Mouse (Mus musculus): ENCODE results near the gene Col4a3bp. TPM values are rescaled to one million over a fixed set of nuclear protein-coding genes. Genes with fewer than 3 reads are reported as not detected.
A peak's percentile ranks its signal among the peaks of the same experiment; 100 is the strongest.

Gene Col4a3bp
- total RNA-seq, 2 experiments from 2014 or later, result 68.3 to 68.5 TPM

- Histone ChIP-seq H3K4me3 (no peak overlapping the region), H3K27ac (no peak overlapping the region)
- no peak for DNase-seq (ENCODE audit: extremely low spot score in 1 of 2, low spot score in 2 of 2)
- intact Hi-C loops (cut with DNase I), result no loop called here
- TF ChIP-seq CTCF (IDR thresholded peaks at IDR 0.05), result no peak
Observed at GRCm38 (mm10) chr13:96517335-96517734, 25.1 kb upstream of the Col4a3bp start.

GRCm38 (mm10) chr13:96521294-96521693, 21.1 kb upstream of the Col4a3bp start:
- DNase-seq (ENCODE audit: extremely low spot score in 1 of 2, low spot score in 2 of 2), result no peak
- intact Hi-C loops (cut with DNase I), result no loop called here
- TF ChIP-seq CTCF (IDR thresholded peaks at IDR 0.05), result no peak
- no peak overlapping the region for H3K4me3 ChIP-seq
- H3K27ac ChIP-seq, result no peak overlapping the region

GRCm38 (mm10) chr13:96527022-96527421, 15.4 kb upstream of the Col4a3bp start:
- no peak for TF ChIP-seq CTCF (IDR thresholded peaks at IDR 0.05)
- intact Hi-C loops (cut with DNase I), result no loop called here
- Histone ChIP-seq H3K4me3 (no peak overlapping the region), H3K27ac (no peak overlapping the region)
- DNase-seq (ENCODE audit: extremely low spot score in 1 of 2, low spot score in 2 of 2), result no peak

- H3K4me3 ChIP-seq, result no peak overlapping the region
- intact Hi-C loops (cut with DNase I), result no loop called here
- no peak overlapping the region for H3K27ac ChIP-seq
- DNase-seq (ENCODE audit: extremely low spot score in 1 of 2, low spot score in 2 of 2), result no peak
- no peak for TF ChIP-seq CTCF (IDR thresholded peaks at IDR 0.05)
Observed at GRCm38 (mm10) chr13:96527856-96528255, 14.6 kb upstream of the Col4a3bp start.

GRCm38 (mm10) chr13:96528776-96529175, 13.6 kb upstream of the Col4a3bp start:
- intact Hi-C loops (cut with DNase I), result no loop called here
- TF ChIP-seq CTCF (IDR thresholded peaks at IDR 0.05), result no peak
- no peak overlapping the region for H3K27ac ChIP-seq

GRCm38 (mm10) chr13:96529542-96529941, 12.9 kb upstream of the Col4a3bp start:
- no peak for DNase-seq (ENCODE audit: extremely low spot score in 1 of 2, low spot score in 2 of 2)
- no peak for TF ChIP-seq CTCF (IDR thresholded peaks at IDR 0.05)
- H3K4me3 ChIP-seq, result no peak overlapping the region
- intact Hi-C loops (cut with DNase I), result no loop called here
- no peak overlapping the region for H3K27ac ChIP-seq

More at GRCm38 (mm10) chr13:96528776-96529175, 13.6 kb upstream of the Col4a3bp start:
- no peak overlapping the region for H3K4me3 ChIP-seq
- no peak for DNase-seq (ENCODE audit: extremely low spot score in 1 of 2, low spot score in 2 of 2)

- no peak for DNase-seq (ENCODE audit: extremely low spot score in 1 of 2, low spot score in 2 of 2)
- TF ChIP-seq CTCF (IDR thresholded peaks at IDR 0.05), result no peak
- intact Hi-C loops (cut with DNase I), result no loop called here
- H3K27ac ChIP-seq, result no peak overlapping the region
- no peak overlapping the region for H3K4me3 ChIP-seq
Observed at GRCm38 (mm10) chr13:96530064-96530463, 12.4 kb upstream of the Col4a3bp start.

GRCm38 (mm10) chr13:96532176-96532575, 10.2 kb upstream of the Col4a3bp start:
- no peak overlapping the region for H3K4me3 ChIP-seq
- intact Hi-C loops (cut with DNase I), result no loop called here

GRCm38 (mm10) chr13:96533742-96534141, 8.7 kb upstream of the Col4a3bp start:
- DNase-seq (ENCODE audit: extremely low spot score in 1 of 2, low spot score in 2 of 2), result no peak
- intact Hi-C loops (cut with DNase I), result no loop called here
- TF ChIP-seq CTCF (IDR thresholded peaks at IDR 0.05), result no peak
- no peak overlapping the region for H3K4me3 ChIP-seq
- H3K27ac ChIP-seq, result no peak overlapping the region

More at GRCm38 (mm10) chr13:96532176-96532575, 10.2 kb upstream of the Col4a3bp start:
- no peak overlapping the region for H3K27ac ChIP-seq
- no peak for DNase-seq (ENCODE audit: extremely low spot score in 1 of 2, low spot score in 2 of 2)
- no peak for TF ChIP-seq CTCF (IDR thresholded peaks at IDR 0.05)

- H3K27ac ChIP-seq, result no peak overlapping the region
- intact Hi-C loops (cut with DNase I), result no loop called here
- H3K4me3 ChIP-seq, result no peak overlapping the region
- DNase-seq (ENCODE audit: extremely low spot score in 1 of 2, low spot score in 2 of 2), result no peak
- no peak for TF ChIP-seq CTCF (IDR thresholded peaks at IDR 0.05)
Observed at GRCm38 (mm10) chr13:96536821-96537572, 5.4 kb upstream of the Col4a3bp start.

GRCm38 (mm10) chr13:96538103-96538502, 4.3 kb upstream of the Col4a3bp start:
- DNase-seq (ENCODE audit: extremely low spot score in 1 of 2, low spot score in 2 of 2), result no peak
- Histone ChIP-seq H3K4me3 (no peak overlapping the region), H3K27ac (no peak overlapping the region)
- TF ChIP-seq CTCF (IDR thresholded peaks at IDR 0.05), result no peak
- intact Hi-C loops (cut with DNase I), result no loop called here

GRCm38 (mm10) chr13:96541381-96541780, 1.0 kb upstream of the Col4a3bp start:
- intact Hi-C loops (cut with DNase I), result no loop called here
- Histone ChIP-seq H3K27ac (no peak overlapping the region), H3K4me3 (peak overlapping the region; percentile 91; the same call in 1 of the 2 replicates)
- no peak for TF ChIP-seq CTCF (IDR thresholded peaks at IDR 0.05)
- DNase-seq (ENCODE audit: extremely low spot score in 1 of 2, low spot score in 2 of 2), result no peak

Measured in left cerebral cortex, adult 2 months (tissue).